Mouse (Mus musculus): ENCODE data around the gene Arl6. TPM values are rescaled to one million over a fixed set of nuclear protein-coding genes. Genes with fewer than 3 reads are reported as not detected.

The Arl6 gene
- total RNA-seq, 1 experiment, result 13.6 TPM

DNA sequence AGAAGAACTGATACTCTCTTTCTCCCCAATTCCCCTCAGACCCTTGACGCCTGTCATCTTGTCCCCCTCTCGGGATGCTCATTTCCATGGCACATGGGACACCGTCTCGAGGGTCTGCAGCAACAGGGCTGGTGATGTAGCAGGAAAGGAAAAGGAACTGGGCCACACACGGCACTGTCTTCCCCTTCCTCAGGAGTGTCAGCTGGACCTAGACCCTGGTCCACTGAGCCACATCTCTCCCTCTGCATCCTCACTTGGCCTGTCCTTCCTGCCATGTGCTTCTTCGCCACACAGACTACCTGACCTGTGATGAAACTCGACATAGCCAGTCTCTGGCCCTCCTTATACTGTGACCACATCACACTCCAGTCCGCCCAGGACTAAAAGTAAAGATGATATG lies 52.3 kb downstream of the Arl6 start:
- Histone ChIP-seq H3K27ac (ENCODE audit: insufficient read depth, low read depth, low read length, poor library complexity, severe bottlenecking) (no peak overlapping the region), H3K4me1 (ENCODE audit: control insufficient read depth in 2 of 2, insufficient read depth in 2 of 2, low read length in 2 of 2, poor library complexity in 1 of 2) (peaks cover 5 to 9% of the 10 kb centered on the region in 2 experiments; a peak in 2 of 4 replicates), H3K9ac (ENCODE audit: insufficient read depth, low read depth, low read length, poor library complexity, severe bottlenecking) (no peak overlapping the region), H3K4me3 (ENCODE audit: insufficient read depth in 1 of 2, low read depth in 1 of 2, low read length in 2 of 2, poor library complexity in 1 of 2, severe bottlenecking in 1 of 2) (no peak overlapping the region), H3K36me3 (ENCODE audit: control insufficient read depth, insufficient read depth, low read length, poor library complexity, severe bottlenecking) (no peaks in the 10 kb centered on the region), H3K9me3 (ENCODE audit: control insufficient read depth, insufficient read depth, low read depth, low read length) (no peaks in the 10 kb centered on the region)
- DNase-seq (ENCODE audit: low read depth, low spot score), result no peak
- TF ChIP-seq HCFC1 (IDR thresholded peaks at IDR 0.05; ENCODE audit: borderline replicate concordance, insufficient read depth, low read length) (no peak), CHD2 (IDR thresholded peaks at IDR 0.05; ENCODE audit: low read depth, low read length) (no peak), ZC3H11A (IDR thresholded peaks at IDR 0.05; ENCODE audit: borderline replicate concordance, low read depth, low read length) (no peak), MAFK (IDR thresholded peaks at IDR 0.05; ENCODE audit: insufficient read depth, low read depth, low read length) (no peak), ZNF384 (IDR thresholded peaks at IDR 0.05; ENCODE audit: low read depth, low read length) (no peak)
- in situ Hi-C loops (cut with MboI; ENCODE audit: low sequenced_read_pairs in 2 of 2, unreplicated experiment in 2 of 2), result no loop called here

- Histone ChIP-seq H3K27ac (ENCODE audit: insufficient read depth, low read depth, low read length, poor library complexity, severe bottlenecking) (no peak overlapping the region), H3K9me3 (ENCODE audit: control insufficient read depth, insufficient read depth, low read depth, low read length) (no peaks in the 10 kb centered on the region), H3K4me1 (ENCODE audit: control insufficient read depth in 2 of 2, insufficient read depth in 2 of 2, low read length in 2 of 2, poor library complexity in 1 of 2) (peaks cover 5 to 9% of the 10 kb centered on the region in 2 experiments; a peak in 2 of 4 replicates), H3K4me3 (ENCODE audit: insufficient read depth in 1 of 2, low read depth in 1 of 2, low read length in 2 of 2, poor library complexity in 1 of 2, severe bottlenecking in 1 of 2) (no peak overlapping the region), H3K36me3 (ENCODE audit: control insufficient read depth, insufficient read depth, low read length, poor library complexity, severe bottlenecking) (no peaks in the 10 kb centered on the region), H3K9ac (ENCODE audit: insufficient read depth, low read depth, low read length, poor library complexity, severe bottlenecking) (no peak overlapping the region)
- in situ Hi-C loops (cut with MboI; ENCODE audit: low sequenced_read_pairs in 2 of 2, unreplicated experiment in 2 of 2), result no loop called here
- TF ChIP-seq ZC3H11A (IDR thresholded peaks at IDR 0.05; ENCODE audit: borderline replicate concordance, low read depth, low read length), result no peak
- no peak for DNase-seq (ENCODE audit: low read depth, low spot score)
These were observed 52.9 kb downstream of the Arl6 start for GRCm38 (mm10) chr16:59586276-59586675.

GRCm38 (mm10) chr16:59585706-59586244 lies 53.4 kb downstream of the Arl6 start:
- no peak overlapping the region for H3K9ac ChIP-seq (ENCODE audit: insufficient read depth, low read depth, low read length, poor library complexity, severe bottlenecking)
- no peaks in the 10 kb centered on the region for H3K36me3 ChIP-seq (ENCODE audit: control insufficient read depth, insufficient read depth, low read length, poor library complexity, severe bottlenecking)
- TF ChIP-seq ZC3H11A (IDR thresholded peaks at IDR 0.05; ENCODE audit: borderline replicate concordance, low read depth, low read length) (no peak), HCFC1 (IDR thresholded peaks at IDR 0.05; ENCODE audit: borderline replicate concordance, insufficient read depth, low read length) (no peak), ZNF384 (IDR thresholded peaks at IDR 0.05; ENCODE audit: low read depth, low read length) (no peak), MAFK (IDR thresholded peaks at IDR 0.05; ENCODE audit: insufficient read depth, low read depth, low read length) (no peak), CHD2 (IDR thresholded peaks at IDR 0.05; ENCODE audit: low read depth, low read length) (no peak)
- no peaks in the 10 kb centered on the region for H3K9me3 ChIP-seq (ENCODE audit: control insufficient read depth, insufficient read depth, low read depth, low read length)
- no peak for DNase-seq (ENCODE audit: low read depth, low spot score)
- H3K27ac ChIP-seq (ENCODE audit: insufficient read depth, low read depth, low read length, poor library complexity, severe bottlenecking), result no peak overlapping the region
- no peak overlapping the region for H3K4me3 ChIP-seq (ENCODE audit: insufficient read depth in 1 of 2, low read depth in 1 of 2, low read length in 2 of 2, poor library complexity in 1 of 2, severe bottlenecking in 1 of 2)
- in situ Hi-C loops (cut with MboI; ENCODE audit: low sequenced_read_pairs in 2 of 2, unreplicated experiment in 2 of 2), result no loop called here
- H3K4me1 ChIP-seq (ENCODE audit: control insufficient read depth in 2 of 2, insufficient read depth in 2 of 2, low read length in 2 of 2, poor library complexity in 1 of 2), result peaks cover 5 to 9% of the 10 kb centered on the region in 2 experiments; a peak in 2 of 4 replicates

- H3K27ac ChIP-seq (ENCODE audit: insufficient read depth, low read depth, low read length, poor library complexity, severe bottlenecking), result no peak overlapping the region
- no peak overlapping the region for H3K4me3 ChIP-seq (ENCODE audit: insufficient read depth in 1 of 2, low read depth in 1 of 2, low read length in 2 of 2, poor library complexity in 1 of 2, severe bottlenecking in 1 of 2)
- no peaks in the 10 kb centered on the region for H3K36me3 ChIP-seq (ENCODE audit: control insufficient read depth, insufficient read depth, low read length, poor library complexity, severe bottlenecking)
- peaks cover 5 to 9% of the 10 kb centered on the region in 2 experiments; a peak in 2 of 4 replicates for H3K4me1 ChIP-seq (ENCODE audit: control insufficient read depth in 2 of 2, insufficient read depth in 2 of 2, low read length in 2 of 2, poor library complexity in 1 of 2)
- no peak overlapping the region for H3K9ac ChIP-seq (ENCODE audit: insufficient read depth, low read depth, low read length, poor library complexity, severe bottlenecking)
- TF ChIP-seq ZNF384 (IDR thresholded peaks at IDR 0.05; ENCODE audit: low read depth, low read length) (no peak), MAFK (IDR thresholded peaks at IDR 0.05; ENCODE audit: insufficient read depth, low read depth, low read length) (no peak), ZC3H11A (IDR thresholded peaks at IDR 0.05; ENCODE audit: borderline replicate concordance, low read depth, low read length) (no peak), HCFC1 (IDR thresholded peaks at IDR 0.05; ENCODE audit: borderline replicate concordance, insufficient read depth, low read length) (no peak), CHD2 (IDR thresholded peaks at IDR 0.05; ENCODE audit: low read depth, low read length) (no peak)
- in situ Hi-C loops (cut with MboI; ENCODE audit: low sequenced_read_pairs in 2 of 2, unreplicated experiment in 2 of 2), result no loop called here
- H3K9me3 ChIP-seq (ENCODE audit: control insufficient read depth, insufficient read depth, low read depth, low read length), result no peaks in the 10 kb centered on the region
- no peak for DNase-seq (ENCODE audit: low read depth, low spot score)
These were observed 55.7 kb downstream of the Arl6 start for GRCm38 (mm10) chr16:59583515-59583914.

- TF ChIP-seq ZC3H11A (IDR thresholded peaks at IDR 0.05; ENCODE audit: borderline replicate concordance, low read depth, low read length), result no peak
- TF ChIP-seq CHD2 (IDR thresholded peaks at IDR 0.05; ENCODE audit: low read depth, low read length), result no peak
- no peak for TF ChIP-seq MAFK (IDR thresholded peaks at IDR 0.05; ENCODE audit: insufficient read depth, low read depth, low read length)
- TF ChIP-seq HCFC1 (IDR thresholded peaks at IDR 0.05; ENCODE audit: borderline replicate concordance, insufficient read depth, low read length), result no peak
- TF ChIP-seq ZNF384 (IDR thresholded peaks at IDR 0.05; ENCODE audit: low read depth, low read length), result no peak
- in situ Hi-C loops (cut with MboI; ENCODE audit: low sequenced_read_pairs in 2 of 2, unreplicated experiment in 2 of 2), result no loop called here
- Histone ChIP-seq H3K4me3 (ENCODE audit: insufficient read depth in 1 of 2, low read depth in 1 of 2, low read length in 2 of 2, poor library complexity in 1 of 2, severe bottlenecking in 1 of 2) (no peak overlapping the region), H3K36me3 (ENCODE audit: control insufficient read depth, insufficient read depth, low read length, poor library complexity, severe bottlenecking) (no peaks in the 10 kb centered on the region), H3K4me1 (ENCODE audit: control insufficient read depth in 2 of 2, insufficient read depth in 2 of 2, low read length in 2 of 2, poor library complexity in 1 of 2) (no peaks in the 10 kb centered on the region; a peak in 1 of 4 replicates), H3K27ac (ENCODE audit: insufficient read depth, low read depth, low read length, poor library complexity, severe bottlenecking) (no peak overlapping the region), H3K9me3 (ENCODE audit: control insufficient read depth, insufficient read depth, low read depth, low read length) (no peaks in the 10 kb centered on the region), H3K9ac (ENCODE audit: insufficient read depth, low read depth, low read length, poor library complexity, severe bottlenecking) (no peak overlapping the region)
- no peak for DNase-seq (ENCODE audit: low read depth, low spot score)
These were observed 60.0 kb downstream of the Arl6 start for GRCm38 (mm10) chr16:59579237-59579636.

Measured in ES-E14 (cell line).